Mouse (Mus musculus): ENCODE data around the gene Ccdc136.
A peak's percentile ranks its signal among the peaks of the same experiment; 100 is the strongest.

Gene Ccdc136

GRCm38 (mm10) chr6:29394286-29394685, 1.8 kb upstream of the Ccdc136 start:
- no peak for DNase-seq (ENCODE audit: low read depth, low spot score)

GRCm38 (mm10) chr6:29396714-29397540, 818 bp downstream of the Ccdc136 start:
- DNase-seq (ENCODE audit: low read depth, low spot score), result no peak

GRCm38 (mm10) chr6:29397575-29397974, 1.5 kb downstream of the Ccdc136 start:
- DNase-seq (ENCODE audit: low read depth, low spot score), result no peak

- no peak for DNase-seq (ENCODE audit: low read depth, low spot score)
Observed at GRCm38 (mm10) chr6:29399851-29400250, 3.7 kb downstream of the Ccdc136 start.

- no peak for DNase-seq (ENCODE audit: low read depth, low spot score)
Observed at GRCm38 (mm10) chr6:29402693-29403342, 6.7 kb downstream of the Ccdc136 start.

- DNase-seq (ENCODE audit: low read depth, low spot score), result no peak
Observed at GRCm38 (mm10) chr6:29406412-29406811, 10.3 kb downstream of the Ccdc136 start.

GRCm38 (mm10) chr6:29415446-29415845, 19.3 kb downstream of the Ccdc136 start:
- no peak for DNase-seq (ENCODE audit: low read depth, low spot score)

GRCm38 (mm10) chr6:29420596-29420995, 24.5 kb downstream of the Ccdc136 start:
- no peak for DNase-seq (ENCODE audit: low read depth, low spot score)

- DNase-seq (ENCODE audit: low read depth, low spot score), result no peak
Observed at GRCm38 (mm10) chr6:29425118-29425517, 29.0 kb downstream of the Ccdc136 start.

GRCm38 (mm10) chr6:29426331-29426730, 30.2 kb downstream of the Ccdc136 start:
- DNase-seq (ENCODE audit: low read depth, low spot score), result no peak

GRCm38 (mm10) chr6:29428171-29428570, 32.1 kb downstream of the Ccdc136 start:
- DNase-seq (ENCODE audit: low read depth, low spot score), result no peak

- no peak for DNase-seq (ENCODE audit: low read depth, low spot score)
Observed at GRCm38 (mm10) chr6:29430681-29431420, 34.7 kb downstream of the Ccdc136 start.

GRCm38 (mm10) chr6:29431473-29431872, 35.4 kb downstream of the Ccdc136 start:
- DNase-seq (ENCODE audit: low read depth, low spot score), result no peak

GRCm38 (mm10) chr6:29432156-29432555, 36.0 kb downstream of the Ccdc136 start:
- no peak for DNase-seq (ENCODE audit: low read depth, low spot score)

- DNase-seq (ENCODE audit: low read depth, low spot score), result no peak
Observed at GRCm38 (mm10) chr6:29432676-29433037, 36.5 kb downstream of the Ccdc136 start.

- DNase-seq (ENCODE audit: low read depth, low spot score), result peak; percentile 16
Observed at GRCm38 (mm10) chr6:29433038-29433803, 37.1 kb downstream of the Ccdc136 start, which contains the start of gene Flnc. TSS of gene Flnc (plus strand) at chr6:29433256.

GRCm38 (mm10) chr6:29433804-29434795, 38.0 kb downstream of the Ccdc136 start:
- DNase-seq (ENCODE audit: low read depth, low spot score), result peak; percentile 27

- peak; percentile 43 for DNase-seq (ENCODE audit: low read depth, low spot score)
Observed at GRCm38 (mm10) chr6:29434911-29435691, 39.0 kb downstream of the Ccdc136 start.

GRCm38 (mm10) chr6:29435940-29436451, 39.9 kb downstream of the Ccdc136 start:
- DNase-seq (ENCODE audit: low read depth, low spot score), result peak; percentile 30
